Mouse (Mus musculus) bone marrow macrophage, adult 2 months (primary cell): ENCODE measurements around the gene Gm8220. TPM values are rescaled to one million over a fixed set of nuclear protein-coding genes. Genes with fewer than 3 reads are reported as not detected.
"Not testable (repeated sequence)": the region's sequence is repeated elsewhere in the genome, so short reads cannot be mapped to it uniquely, and the experiment has no call there.

Source experiments
- H3K27ac ChIP-seq: 2 replicates; pipeline ENCODE4 v1.5.1; 2012; ENCODE audit warnings: low read depth, low read length; ENCODE audit not compliant: insufficient read depth
- H3K4me1 ChIP-seq: 2 replicates; pipeline ENCODE4 v1.6.1; 2012; ENCODE audit warnings: low read length; ENCODE audit not compliant: control insufficient read depth, insufficient read depth
- H3K4me3 ChIP-seq: 2 replicates; pipeline ENCODE4 v1.5.1; 2012; ENCODE audit warnings: mild to moderate bottlenecking, low read length, moderate library complexity; ENCODE audit not compliant: insufficient read depth
- CTCF ChIP-seq: IDR thresholded peaks from 2 replicates; pipeline ENCODE4 v1.5.1; 2012; ENCODE audit warnings: low read depth, mild to moderate bottlenecking, low read length, moderate library complexity
- POLR2A ChIP-seq: IDR thresholded peaks from 2 replicates; pipeline ENCODE4 v1.6.1; 2012; ENCODE audit warnings: mild to moderate bottlenecking, low read depth, low read length, borderline replicate concordance
- polyA plus RNA-seq: library from polyadenylated mRNA; stranded (reverse); fragments of >200 nt; gene quantifications from 2 replicates; pipeline ENCODE4 v1.2.4, GENCODE M21; 2012; ENCODE audit not compliant: missing spikeins, insufficient read depth, insufficient read length

Gene Gm8220
- polyA plus RNA-seq: not detected in 2 replicates

- not testable (repeated sequence) for H3K4me1 ChIP-seq, H3K4me3 ChIP-seq, H3K27ac ChIP-seq
Measured at GRCm38 (mm10) chr14:44285280-44285679, at the start of gene Gm8220. Gene Gm8220, plus strand, starts transcription at chr14:44285580.

- Histone ChIP-seq H3K27ac (no peak overlapping the region), H3K4me3 (no peak overlapping the region), H3K4me1 (no peaks in the 10 kb centered on the region)
- TF ChIP-seq POLR2A (no peak), CTCF (no peak)
Measured at GRCm38 (mm10) chr14:44248039-44248438, 37.3 kb upstream of the Gm8220 start.

- not testable (repeated sequence) for H3K4me3 ChIP-seq, H3K4me1 ChIP-seq, H3K27ac ChIP-seq
Measured at GRCm38 (mm10) chr14:44312049-44312448, 26.7 kb downstream of the Gm8220 start.

GRCm38 (mm10) chr14:44338484-44338883 lies 53.1 kb downstream of the Gm8220 start, which contains the start of gene Gm5930:
Gene Gm5930, minus strand, starts transcription at chr14:44338584.
- H3K4me3 ChIP-seq, H3K27ac ChIP-seq, H3K4me1 ChIP-seq: not testable (repeated sequence)

Other genes with a start within 250 kb of the Gm8220 start
- gene Ear2, start 182.9 kb upstream of the Gm8220 start, polyA plus RNA-seq: not detected in 2 replicates
- not detected in 2 replicates for gene Gm3327, start 161.7 kb upstream of the Gm8220 start, polyA plus RNA-seq
- not detected in 2 replicates for gene Gm8212, start 87.9 kb upstream of the Gm8220 start, polyA plus RNA-seq
- not detected in 2 replicates for gene 4930503E14Rik, start 72.3 kb upstream of the Gm8220 start, polyA plus RNA-seq
- not detected in 2 replicates for gene Gm5930, start 53.0 kb downstream of the Gm8220 start, polyA plus RNA-seq
- not detected in 2 replicates for gene Gm8229, start 79.8 kb downstream of the Gm8220 start, polyA plus RNA-seq
- not detected in 2 replicates for gene Gm3371, start 125.1 kb downstream of the Gm8220 start, polyA plus RNA-seq
- not detected in 2 replicates for gene Gm8232, start 148.1 kb downstream of the Gm8220 start, polyA plus RNA-seq
- not detected in 2 replicates for gene BC061237, start 206.9 kb downstream of the Gm8220 start, polyA plus RNA-seq
- gene Gm17093, start 232.7 kb downstream of the Gm8220 start, polyA plus RNA-seq: not detected in 2 replicates